Mouse (Mus musculus): ENCODE results near the gene Wasl.

The Wasl gene

DNA sequence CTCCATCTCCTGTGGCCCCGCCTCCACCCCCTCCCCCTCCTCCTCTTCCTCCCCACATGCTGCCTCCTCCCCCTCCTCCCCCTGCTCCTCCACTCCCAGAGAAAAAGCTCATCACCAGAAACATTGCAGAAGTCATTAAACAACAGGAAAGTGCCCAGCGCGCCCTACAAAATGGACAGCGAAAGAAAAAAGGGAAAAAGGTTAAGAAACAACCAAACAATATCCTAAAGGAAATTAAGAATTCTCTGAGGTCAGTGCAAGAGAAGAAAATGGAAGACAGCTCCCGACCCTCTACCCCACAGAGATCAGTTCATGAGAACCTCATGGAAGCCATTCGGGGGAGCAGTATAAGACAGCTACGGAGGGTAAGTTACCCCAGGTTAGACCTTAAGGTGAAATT, 60.5 kb downstream of the Wasl start:
- no peak for DNase-seq (ENCODE audit: low spot score)

DNA sequence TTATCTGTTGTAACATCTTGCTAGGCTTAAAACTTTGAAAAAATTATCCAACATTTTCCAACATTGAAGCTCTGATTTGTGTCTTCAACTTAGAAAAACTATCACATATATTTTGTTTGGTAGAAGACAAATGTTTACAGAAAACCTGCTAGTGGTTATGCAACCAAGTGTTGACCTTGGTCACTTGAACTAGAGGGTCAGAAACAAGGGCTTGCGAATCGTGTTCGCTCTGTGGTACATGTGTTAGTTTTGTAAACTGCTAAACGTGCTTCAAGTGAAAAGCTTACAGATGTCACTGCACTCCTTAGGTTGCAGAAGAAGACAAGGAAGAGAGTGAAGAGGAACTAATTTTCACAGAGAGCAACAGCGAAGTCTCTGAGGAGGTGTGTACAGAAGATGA, 61.8 kb downstream of the Wasl start:
- no peak for DNase-seq (ENCODE audit: low spot score)

DNA sequence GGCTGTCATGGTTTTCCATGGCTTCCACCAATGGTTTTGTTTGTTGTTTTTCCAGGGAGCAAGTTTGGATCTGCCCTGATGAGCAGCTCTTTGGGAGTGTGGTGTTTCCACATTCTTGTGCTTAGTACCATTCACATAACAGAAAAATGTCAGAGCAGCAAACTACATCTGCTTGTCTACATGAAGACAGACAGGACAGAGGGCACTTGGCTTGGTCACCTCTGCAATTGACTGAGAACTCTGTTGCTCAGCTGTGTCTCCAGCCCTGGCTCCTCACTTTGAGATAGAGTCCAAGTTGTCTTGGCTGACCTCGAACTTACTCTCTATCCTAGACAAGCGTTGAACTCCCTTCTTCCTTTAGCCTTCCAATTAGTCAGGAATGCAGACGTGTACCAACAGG, 62.5 kb downstream of the Wasl start:
- DNase-seq (ENCODE audit: low spot score): no peak

DNA sequence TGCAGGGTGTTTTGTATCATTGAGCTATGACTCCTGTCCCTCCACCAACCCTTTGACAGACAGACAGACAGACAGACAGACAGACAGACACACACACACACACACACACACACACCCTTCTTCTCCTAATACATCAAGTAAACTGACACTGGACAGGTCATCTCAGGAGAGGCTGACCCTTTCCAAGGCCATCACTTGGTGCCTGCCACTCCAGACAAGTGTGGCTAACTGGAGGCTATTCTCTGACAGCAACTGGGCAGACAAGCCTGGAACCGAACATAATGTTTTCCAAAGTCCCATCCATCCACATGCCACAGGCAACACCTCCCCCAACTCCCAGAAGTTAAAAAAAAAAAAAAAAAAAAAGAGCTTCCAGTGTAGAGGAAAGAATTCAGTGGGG, 63.1 kb downstream of the Wasl start:
- DNase-seq (ENCODE audit: low spot score): no peak

DNA sequence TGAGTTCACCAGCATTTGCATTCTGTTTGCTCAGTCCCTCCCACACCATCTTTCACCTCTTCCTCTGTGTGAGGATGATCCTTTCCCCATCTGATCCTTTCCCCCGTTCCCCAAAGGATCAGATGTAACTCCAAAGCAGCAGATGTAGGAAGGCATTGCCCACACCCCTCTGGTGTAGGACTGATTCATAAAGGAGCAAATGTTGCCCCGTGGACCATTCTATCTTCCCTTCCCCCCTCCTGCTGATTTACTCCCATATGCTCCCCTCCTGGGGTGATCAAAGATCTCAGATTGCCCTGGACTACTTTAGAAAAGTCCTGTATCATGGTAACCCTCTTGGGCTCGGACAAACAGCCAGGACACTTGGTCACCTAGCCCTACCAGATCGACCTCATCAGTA, 64.1 kb downstream of the Wasl start:
- DNase-seq (ENCODE audit: low spot score): no peak

DNA sequence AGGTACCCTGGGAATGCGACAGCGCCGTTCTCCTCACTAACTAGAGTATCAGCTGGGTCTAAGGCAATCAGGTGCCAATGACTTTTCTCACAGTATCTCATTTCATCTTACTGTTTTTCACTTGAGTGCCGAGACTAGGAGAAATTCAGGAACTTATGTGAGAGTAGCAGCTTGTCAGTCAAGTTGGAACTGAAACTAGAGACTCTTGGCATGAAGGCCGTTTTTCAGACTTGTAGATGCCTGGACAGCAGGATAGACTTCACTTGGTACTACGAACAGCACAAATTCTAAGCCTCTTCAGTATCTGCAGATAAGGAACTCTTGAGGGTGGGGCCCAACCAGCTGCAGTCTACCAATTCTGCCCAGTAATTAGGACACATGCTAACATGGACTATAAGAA, 64.7 kb downstream of the Wasl start:
- no peak for DNase-seq (ENCODE audit: low spot score)

DNA sequence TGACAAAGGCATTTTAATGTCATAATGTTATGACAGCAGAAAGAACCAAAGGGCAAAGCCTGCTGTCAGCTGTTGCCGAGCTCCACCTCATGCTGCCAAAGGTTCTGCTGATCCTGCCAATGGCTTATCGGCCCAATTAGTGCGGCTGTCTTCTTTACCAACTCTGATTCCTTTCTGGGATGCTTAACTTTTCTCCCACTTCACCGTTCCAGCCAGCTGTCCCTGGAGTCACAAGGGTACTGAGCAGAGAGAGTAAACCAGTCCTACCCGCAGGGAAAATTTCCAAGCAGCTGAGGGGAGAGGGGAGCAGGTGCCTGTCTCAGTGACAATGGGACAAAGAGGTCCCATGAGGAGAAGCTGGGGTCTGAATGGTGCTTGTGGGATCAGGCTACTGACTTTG, 65.2 kb downstream of the Wasl start:
- DNase-seq (ENCODE audit: low spot score): no peak

DNA sequence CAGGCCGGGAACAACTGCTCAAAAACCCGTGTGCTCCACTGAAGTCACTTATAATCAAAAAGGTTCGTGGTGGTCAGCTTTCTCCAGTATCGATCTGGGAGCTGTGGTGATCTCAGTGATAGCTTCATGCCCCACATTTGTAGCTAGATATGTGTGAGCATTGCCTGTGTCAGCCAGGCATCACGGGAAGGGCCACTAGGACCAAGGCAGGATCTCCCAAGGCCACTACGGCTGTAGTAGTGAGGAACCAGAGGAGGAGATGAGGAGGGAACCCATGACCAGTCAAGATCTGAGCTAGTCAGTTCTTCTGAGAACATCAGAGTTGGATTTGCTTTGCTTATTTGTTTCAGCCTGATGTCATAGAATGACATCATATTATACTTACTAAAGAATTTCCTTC, 65.6 kb downstream of the Wasl start:
- DNase-seq (ENCODE audit: low spot score): no peak

DNA sequence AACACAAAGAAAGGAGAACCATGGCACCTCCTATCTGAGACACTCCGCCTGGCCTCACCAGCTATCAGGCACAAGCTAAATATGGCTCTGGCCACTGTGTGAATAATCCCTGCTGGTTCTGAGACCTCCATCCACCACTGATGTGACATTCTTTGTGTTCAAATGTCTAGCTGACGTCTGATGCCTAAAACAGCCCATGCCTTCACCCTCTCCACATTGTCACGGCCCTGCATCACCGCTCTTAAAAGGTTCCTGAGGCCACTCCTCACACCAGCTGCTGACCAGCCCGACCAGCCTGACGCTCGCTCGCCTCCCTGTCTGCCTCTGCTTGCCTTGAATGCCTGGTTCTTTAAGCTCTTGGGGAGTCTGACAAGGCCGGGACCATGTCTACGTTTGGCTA, 67.3 kb downstream of the Wasl start, which contains the start of gene Lmod2:
Lmod2 (plus strand) TSS at position 263 of the 400 bp plus-strand sequence.
- no peak for DNase-seq (ENCODE audit: low spot score)

DNA sequence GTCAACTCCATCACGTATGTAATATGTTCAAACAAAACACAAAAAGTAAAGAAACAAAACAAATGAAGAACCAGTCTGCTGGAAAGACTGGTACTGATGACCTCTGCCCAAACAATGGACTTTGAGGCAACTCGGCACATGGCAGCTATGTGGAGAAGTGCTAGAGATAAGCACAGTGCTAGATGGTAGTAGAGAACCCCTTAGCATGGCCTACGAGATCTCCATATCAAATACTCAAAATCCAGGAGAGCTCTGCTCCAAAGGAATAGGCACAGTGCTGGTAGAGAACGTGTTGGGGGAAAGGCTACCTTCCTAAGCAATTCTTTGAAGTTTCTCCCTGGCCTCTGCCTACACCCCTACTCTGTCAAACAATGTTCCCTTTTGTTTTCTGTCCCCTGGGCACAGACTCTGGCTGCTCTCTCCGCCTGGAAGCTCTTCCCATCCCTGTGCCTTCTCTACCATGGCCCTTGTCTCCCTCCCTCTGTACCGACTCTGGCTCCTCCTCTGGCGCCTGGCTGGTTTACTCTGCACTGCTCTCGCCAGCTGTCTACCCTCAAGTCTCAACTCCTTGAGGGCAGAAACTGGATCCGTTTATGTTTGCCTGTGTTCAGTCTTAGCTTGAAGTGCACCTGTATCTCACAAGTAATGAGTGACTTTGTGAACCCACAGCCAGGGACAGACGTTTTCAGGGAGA, 73.1 kb downstream of the Wasl start:
- DNase-seq (ENCODE audit: low spot score): no peak

DNA sequence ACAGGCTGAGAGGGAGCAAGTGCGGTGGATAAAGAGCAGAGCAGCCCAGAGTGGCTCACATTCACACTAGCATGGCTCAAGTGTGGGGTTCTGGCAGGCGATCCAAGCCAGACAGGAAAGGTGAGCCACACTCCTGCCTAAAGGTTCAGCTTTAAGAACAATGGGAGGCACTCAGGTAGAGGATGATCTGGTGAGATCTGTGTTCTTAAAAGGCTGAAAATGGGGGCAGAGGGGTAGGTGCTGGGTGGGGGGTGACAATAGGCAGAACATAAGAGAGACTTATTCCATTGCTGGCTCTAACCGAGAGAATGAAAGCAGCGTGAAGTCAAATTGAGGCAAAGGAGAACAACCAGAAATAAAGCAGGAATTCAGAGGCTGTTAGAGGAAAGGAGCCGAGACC, 74.5 kb downstream of the Wasl start:
- no peak for DNase-seq (ENCODE audit: low spot score)

DNA sequence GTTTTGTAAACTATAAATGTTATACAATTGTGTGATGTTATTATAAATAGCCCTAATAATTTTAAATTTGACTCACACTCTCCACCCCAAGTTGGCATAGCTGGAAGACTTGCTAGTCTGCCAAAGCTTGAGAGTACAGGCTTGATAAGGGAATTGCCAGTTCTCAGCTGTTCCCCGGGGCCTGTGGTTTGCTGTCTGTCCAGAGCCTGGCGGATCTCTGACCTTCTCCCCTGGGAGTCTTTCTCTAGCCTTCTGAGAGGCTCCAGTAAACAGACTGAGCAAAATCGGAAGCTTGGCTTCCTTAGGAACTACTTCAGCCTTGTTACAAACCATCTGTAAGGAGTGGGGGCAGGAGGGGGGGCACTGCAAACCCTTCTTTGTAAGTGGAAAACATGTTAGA, 77.9 kb downstream of the Wasl start:
- no peak for DNase-seq (ENCODE audit: low spot score)

DNA sequence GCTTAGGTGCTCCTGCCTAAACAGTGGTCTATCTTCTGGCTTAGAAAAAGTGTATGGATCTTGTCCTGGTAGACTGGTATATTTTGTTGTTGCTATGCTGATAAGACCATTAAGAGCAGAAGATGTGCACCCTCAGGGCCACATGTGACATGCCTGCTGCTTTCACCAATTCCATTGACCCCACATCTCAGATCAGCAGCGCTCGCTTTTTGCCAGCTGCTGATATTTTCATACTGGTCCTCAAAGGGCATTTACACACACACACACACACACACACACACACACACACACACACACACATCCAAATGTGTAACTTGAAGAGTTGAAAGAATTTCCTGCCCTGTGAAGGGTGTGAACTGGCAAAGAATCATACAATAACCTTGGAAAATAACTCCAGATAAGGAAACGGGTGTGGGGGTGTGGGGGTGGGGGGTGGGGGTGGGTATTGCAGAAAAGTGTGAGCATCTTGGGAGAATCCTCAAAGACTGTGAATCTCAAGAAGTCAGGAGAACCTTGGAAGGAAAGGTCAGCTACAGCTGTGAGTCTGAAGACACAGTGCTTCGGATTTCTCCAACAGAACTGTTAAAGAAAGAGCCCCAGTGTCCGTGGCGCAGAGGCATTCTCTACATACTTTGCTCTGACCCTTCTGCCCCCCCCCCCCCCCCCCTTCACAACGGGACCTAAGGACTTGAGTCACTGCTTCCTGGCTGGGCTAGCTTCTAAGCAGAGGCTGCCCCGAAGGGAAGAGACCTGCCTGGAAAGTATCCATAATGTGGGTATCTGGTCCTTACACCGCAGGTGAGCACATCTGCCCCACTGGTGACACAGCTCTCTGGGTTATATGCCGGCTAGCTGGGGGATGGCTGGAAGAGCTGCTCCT, 79.1 kb downstream of the Wasl start:
- no peak for DNase-seq (ENCODE audit: low spot score)

DNA sequence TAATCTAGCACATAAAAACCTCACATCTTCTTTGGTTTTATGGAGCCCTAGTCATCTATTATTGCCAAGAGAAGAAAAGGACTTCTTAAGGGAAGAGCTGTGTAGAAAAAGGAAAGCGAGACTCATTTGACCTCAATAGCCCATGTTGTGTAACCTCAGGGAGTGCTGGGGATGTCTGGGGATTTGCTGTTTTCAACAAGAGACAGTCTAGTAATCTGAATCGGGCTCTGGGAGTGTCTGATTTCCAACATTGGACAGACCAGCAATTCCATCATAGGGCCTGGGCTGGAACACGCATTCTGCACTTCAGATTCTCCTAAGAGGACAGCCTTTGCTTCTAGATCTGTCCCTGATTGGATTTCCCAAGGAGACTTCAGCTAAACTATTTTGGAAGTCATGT, 81.4 kb downstream of the Wasl start:
- DNase-seq (ENCODE audit: low spot score): no peak

DNA sequence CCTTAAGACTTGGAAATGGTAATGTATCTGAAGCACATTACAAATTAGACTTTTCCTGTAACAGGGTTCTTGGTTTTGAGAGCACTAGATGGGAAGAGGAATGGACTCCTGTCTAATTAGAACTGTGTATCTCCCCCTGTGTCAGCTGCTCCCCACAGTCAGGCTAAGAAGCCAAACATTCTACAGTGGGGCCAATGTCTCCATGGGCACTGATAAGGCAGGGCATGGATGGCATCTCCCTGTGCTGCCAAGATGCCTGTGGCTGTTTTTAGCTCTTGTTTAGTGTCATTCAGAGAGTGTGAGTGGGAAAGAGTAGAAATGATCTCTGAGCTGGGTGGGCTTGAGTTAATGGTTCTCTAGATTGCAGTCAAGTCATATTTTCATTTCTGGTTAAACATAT, 91.5 kb downstream of the Wasl start:
- no peak for DNase-seq (ENCODE audit: low spot score)

DNA sequence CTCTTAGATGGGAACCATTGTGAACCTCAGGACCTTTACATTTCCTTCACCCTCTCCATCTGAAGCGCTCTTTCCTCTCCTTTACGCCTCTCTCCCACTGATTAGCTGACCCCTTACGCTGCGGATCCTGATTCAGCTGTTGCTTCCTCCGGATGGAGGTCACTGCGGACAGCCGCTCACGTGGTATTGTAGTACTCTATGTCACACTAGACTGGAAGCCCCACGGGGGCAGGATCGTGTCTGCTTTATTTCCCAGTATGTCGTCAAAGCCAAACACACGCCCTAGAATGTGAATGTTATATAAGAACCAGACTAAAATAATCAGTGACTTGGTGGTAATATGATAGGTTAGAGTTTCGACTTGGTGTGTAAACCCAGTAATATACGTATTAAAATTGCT, 92.4 kb downstream of the Wasl start:
- DNase-seq (ENCODE audit: low spot score): no peak

DNA sequence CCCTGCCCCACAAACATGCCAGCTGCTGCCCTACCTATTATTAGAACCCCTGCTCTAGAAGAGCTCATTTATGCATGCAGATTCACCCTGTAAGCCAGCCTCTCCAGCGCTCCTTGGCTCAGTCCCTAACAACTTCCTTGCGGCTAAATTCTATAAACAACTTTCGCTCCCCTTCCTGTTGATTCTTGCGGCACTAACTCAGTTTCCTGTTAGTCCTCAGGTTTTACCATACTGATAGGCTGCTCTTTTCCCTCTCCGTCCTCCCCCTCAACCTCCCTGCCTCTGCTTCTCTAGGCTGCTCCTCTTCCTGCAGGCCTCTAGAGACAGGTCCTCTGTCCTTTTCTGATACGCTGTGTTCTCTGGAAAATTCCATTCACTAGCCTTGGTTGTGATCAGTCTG, 93.7 kb downstream of the Wasl start:
- DNase-seq (ENCODE audit: low spot score): no peak

DNA sequence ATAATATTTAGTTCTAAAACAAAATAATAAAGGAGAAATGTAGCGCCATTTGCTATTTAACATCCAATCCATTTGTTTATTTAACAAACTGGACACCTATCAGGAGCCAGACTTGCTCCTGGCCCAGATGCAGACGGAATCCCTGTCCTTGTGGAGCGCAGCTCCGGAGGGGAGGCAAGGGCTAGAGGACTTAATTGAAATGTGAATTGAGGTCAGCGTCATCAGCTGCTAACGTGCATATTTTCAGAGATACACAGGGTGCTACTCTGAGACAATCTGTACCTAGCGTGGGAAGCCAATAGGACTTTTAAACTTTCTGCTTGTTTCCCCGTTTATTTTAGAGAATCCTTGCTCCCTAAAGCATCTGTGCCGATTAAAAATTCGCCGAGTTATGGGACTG, 94.5 kb downstream of the Wasl start:
- no peak for DNase-seq (ENCODE audit: low spot score)

DNA sequence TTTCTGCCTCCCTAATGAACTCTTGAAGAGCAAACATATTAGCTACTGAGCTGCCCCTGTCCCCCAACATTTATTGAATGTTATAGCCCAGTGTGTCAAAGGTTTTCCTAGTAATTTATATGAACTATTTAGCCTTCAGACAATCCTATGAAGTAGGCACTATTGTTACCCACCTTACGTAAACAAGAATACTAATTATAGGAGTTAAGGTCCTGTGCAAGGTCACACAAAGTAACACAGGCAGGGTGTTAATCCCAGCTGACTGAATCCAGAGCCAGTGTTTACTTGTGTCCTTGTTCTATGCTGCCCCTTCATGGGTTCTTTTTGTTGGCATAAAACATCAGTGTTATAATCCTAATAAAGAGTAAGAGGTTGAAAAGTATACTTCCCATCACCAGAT, 95.1 kb downstream of the Wasl start:
- no peak for DNase-seq (ENCODE audit: low spot score)

DNA sequence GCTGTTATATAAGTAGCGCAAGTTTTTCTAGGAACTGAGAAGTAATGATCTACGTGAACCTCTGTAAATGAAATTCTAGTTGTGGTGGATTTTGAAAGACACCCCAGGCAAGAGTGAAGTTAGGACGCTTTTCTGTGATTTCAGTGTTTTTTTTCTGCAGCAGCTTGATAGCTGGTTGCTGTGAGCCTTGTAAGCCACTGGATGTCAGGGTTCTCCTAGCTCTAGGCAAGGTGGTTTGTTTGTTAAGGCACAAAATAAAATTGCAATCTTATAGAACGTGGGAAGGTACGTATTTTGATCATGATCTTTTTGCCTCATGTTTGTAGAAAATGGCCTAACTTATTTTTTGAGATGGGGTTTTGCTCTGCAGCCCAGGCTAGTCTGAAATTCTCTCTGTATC, 95.8 kb downstream of the Wasl start:
- DNase-seq (ENCODE audit: low spot score): no peak

DNA sequence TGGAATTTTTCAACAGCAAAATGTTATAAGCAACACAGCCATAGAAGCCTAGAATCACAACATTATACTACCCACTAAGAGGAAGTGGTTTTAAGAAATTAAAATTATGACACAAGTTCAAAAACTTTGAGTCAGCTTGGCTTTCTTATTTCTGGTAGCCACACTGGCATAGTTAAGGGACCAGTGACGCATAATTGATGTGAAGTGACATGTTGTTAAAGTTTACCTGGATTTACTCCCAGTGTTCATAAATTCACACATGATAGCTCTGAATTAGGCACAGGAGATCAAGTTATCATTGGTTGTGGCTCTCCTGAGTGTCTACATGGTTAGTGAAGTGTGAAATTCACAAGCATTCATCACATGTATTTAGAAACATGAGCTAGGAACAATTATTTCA, 99.9 kb downstream of the Wasl start:
- DNase-seq (ENCODE audit: low spot score): no peak

DNA sequence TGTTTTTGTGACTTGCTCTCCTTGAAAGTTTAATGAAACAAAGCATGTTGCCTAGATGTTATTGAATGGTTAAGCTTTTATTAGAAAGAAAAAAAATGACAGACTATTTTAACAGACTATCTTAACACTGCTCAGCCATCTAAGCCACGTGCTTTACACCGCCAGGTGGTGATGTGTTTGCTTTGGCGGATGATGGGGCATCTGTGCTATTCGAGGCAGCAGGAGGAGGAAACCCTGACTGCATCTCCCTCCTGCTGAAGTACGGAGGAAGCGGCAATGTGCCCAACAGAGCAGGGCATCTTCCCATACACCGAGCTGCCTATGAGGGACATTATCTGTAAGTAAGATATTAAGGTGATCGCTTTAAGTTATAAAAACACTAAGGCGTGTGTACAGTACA, 100.7 kb downstream of the Wasl start:
- no peak for DNase-seq (ENCODE audit: low spot score)

All from urinary bladder, postnatal 10 days (tissue).